Mouse (Mus musculus): ENCODE data around the gene Mamdc4.

The Mamdc4 gene

GRCm38 (mm10) chr2:25574579-25575431 is at the start of gene Mamdc4, which contains the start of gene Phpt1:
Gene Mamdc4 (minus strand): TSS chr2:25574845.
Gene Phpt1 (minus strand): TSS chr2:25575224.
- in situ Hi-C loops (cut with MboI; ENCODE audit: low sequenced_read_pairs): no loop called here

DNA sequence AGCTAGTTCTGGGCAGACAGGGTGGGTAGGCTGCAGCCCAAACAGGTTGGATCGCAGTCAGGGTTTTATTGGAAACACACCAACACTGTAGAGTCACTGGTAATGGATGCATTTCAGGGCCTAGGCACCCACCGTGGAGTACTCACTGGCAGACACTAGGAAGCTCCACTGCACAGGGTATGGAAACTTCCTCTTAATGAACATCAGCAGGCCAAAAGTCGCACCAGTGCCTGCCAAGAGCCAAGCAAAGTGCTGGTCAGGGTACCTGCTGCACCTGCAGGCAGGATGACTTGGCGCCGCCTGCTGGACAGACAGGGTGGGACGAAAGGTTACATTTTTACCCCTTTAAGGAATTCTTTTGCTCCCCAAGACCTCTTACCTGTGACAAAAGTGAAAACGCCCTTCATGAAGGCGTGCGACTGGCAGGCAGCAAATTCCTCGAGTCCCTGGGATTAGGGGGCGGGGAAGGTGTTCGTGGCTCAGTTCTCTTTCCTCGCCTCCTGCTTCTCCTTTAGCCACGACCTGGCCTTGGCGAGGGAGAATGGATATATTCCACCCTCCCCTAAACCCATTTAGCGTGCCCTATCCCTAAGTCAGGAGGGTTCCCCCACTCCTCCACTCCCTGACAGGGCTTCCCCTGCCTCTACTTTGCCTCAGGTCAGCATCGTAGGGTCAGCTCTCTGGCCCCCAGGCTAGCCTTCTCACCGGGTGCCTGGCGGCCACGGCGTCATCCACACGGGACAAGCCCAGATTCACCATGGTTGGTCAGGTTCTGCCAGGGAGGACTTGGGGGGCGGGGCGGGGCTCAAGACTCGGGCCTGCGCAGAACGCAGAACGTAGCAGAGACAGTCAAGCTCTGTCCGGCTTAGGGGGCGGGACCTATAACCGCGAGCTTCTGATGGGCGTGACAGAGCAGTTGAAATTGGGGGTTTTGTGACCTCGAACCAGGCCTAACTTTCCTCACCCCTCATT is 46.9 kb upstream of the Mamdc4 start, which contains the start of gene Tmem141:
TSS of gene Tmem141 (minus strand) at position 777 of the 972 bp plus-strand sequence.
- in situ Hi-C loops (cut with MboI; ENCODE audit: low sequenced_read_pairs): no loop called here

- in situ Hi-C loops (cut with MboI; ENCODE audit: low sequenced_read_pairs): no loop called here
Measured at GRCm38 (mm10) chr2:25620852-25621228, 46.2 kb upstream of the Mamdc4 start.

DNA sequence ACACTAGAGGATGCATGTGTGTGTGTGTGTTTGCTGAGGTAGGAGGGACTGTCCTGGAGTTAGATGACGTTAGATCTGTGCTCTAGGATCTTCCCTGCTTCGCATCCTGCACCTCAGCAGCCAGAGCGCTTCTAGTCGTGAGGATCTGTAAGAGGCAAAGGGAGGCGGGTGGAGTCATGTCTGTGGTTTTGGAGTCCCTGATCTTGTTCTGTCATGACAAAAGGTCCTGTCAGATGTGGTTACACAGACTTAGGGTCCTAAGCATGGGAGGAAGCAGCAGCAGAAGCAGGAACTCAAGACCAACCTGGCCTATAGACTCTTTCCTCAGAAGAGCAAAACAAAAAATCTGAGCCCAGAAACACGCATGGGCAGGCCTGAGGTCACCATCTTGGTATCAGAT is 45.7 kb upstream of the Mamdc4 start:
- in situ Hi-C loops (cut with MboI; ENCODE audit: low sequenced_read_pairs): no loop called here

GRCm38 (mm10) chr2:25617578-25617977 is 42.9 kb upstream of the Mamdc4 start, which contains the start of gene Ccdc183:
Gene Ccdc183 (minus strand): TSS chr2:25617678.
- in situ Hi-C loops (cut with MboI; ENCODE audit: low sequenced_read_pairs): no loop called here

DNA sequence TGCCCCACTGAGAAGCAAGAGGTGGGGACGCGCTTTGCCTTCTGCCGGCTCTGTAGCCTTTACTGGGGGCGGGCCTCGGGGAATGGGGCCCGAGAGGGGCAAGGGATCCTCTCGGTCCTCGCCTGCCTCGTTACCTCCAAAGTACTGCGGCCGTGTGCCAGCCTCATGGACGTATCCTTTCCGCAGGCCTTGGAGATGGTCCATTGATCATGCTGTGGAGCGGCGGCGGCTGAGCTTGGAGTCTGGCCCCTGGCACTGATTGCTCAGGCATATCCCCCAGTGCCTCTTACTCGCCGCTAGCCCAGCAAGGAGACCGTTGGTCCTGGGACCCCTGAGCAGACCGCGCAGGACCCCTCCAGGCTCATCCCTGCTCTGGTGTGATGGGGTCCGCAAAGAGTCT is 41.8 kb upstream of the Mamdc4 start:
- in situ Hi-C loops (cut with MboI; ENCODE audit: low sequenced_read_pairs): no loop called here

DNA sequence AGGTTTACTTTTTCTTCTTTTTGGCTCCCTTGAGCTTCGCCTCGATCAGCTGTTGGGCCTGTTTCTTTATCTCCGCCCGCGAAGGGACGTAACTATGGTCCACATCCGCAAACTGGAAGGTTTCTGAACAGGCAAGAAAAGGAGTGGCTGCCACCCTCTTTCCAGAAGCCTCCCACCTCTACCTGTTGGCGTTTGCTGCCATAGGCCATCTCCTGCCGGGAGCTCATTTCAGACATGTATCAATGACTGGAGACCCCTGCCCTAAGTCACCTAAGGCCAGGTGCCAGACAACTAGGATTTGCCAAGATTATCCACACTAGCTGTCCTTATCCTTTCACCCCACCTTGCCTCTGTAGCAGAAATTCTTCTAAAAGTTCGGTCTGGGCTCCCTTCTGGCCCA is 34.0 kb upstream of the Mamdc4 start:
- in situ Hi-C loops (cut with MboI; ENCODE audit: low sequenced_read_pairs): no loop called here

DNA sequence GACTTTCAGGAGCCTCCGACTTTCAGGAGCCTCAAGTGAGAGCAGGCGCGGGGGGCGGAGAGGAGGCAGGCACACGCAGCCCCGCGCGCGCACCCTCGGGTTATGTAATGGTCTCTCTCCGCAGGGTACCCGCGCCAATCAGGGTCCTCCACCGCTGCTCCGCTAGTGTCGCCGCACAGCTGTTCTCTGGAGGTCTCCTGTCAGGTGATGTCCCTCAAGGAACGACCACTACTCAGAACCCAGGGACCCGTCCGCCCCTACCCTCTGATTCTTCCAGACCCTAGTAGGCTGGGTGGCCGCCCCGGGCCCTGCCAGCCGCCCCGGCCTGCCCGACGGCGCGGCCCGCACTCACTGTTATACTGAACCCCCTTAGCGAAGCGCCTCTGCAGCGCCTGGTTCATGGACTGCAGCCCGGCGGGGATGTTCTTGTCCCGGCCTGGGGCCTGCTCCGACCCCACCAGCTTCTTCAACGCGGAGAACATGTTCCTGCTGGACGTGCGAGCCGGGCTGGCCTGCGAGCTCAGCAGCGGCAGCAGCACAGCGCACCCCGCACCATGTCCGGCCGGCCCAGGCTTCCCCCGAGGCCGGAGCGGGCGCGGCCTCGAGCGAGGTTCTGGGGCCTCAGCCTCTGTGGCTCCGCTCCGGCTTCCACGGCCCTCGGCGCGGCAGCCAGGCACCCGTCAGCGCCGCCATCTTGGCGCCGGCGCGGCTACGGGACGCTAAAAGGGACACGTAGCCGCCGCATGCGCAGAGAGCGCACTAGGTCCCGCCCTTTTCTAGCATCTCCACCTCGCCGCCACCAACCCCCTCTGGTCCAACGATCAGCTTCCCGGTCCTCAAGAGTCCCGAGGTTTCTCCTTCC is 33.3 kb upstream of the Mamdc4 start, which contains the start of gene Rabl6:
TSS of gene Rabl6 (minus strand) at position 761 of the 862 bp plus-strand sequence.
- in situ Hi-C loops (cut with MboI; ENCODE audit: low sequenced_read_pairs): no loop called here

DNA sequence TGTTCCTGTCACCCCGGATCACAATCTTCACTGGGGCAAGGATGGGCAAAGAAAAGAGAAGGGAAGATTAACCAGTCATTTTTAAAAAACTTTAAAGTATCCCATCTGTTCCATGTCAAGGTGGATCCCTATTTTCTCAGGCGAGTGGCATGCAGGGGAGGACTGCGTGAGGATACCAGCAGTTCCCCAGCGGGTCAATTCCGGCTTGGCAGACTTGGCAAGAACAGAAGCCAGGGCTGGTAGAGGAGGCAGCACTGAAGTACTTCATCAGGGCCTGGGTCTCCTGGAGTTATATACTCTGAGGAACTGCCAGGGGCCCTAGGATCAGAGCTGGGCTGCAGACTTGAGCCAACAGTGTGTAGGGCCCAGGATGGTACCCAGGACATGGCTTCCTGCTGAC is 27.9 kb upstream of the Mamdc4 start:
- in situ Hi-C loops (cut with MboI; ENCODE audit: low sequenced_read_pairs): no loop called here

DNA sequence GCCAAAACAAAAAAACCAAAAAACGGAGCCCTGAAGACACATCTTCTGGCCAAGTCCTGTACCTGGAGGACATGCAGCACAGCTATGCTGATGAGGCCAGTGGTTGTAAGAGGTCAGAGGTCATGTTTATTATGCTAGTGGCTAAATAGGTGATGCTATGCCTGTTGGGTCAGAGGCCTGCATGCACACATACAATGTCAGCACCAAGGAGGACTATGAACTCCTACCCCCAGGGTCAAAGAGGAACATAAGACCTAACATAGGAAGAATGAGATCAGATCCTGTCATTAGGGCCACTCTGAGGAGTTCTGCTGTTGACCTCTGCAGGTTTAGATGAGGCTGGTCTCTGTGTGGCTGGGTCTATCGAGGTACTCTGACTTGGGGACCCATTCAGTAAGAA is 25.4 kb upstream of the Mamdc4 start:
- in situ Hi-C loops (cut with MboI; ENCODE audit: low sequenced_read_pairs): no loop called here

GRCm38 (mm10) chr2:25598749-25599148 is 24.1 kb upstream of the Mamdc4 start:
- in situ Hi-C loops (cut with MboI; ENCODE audit: low sequenced_read_pairs): no loop called here

- in situ Hi-C loops (cut with MboI; ENCODE audit: low sequenced_read_pairs): no loop called here
Measured at GRCm38 (mm10) chr2:25596765-25597510, 22.3 kb upstream of the Mamdc4 start.

- in situ Hi-C loops (cut with MboI; ENCODE audit: low sequenced_read_pairs): no loop called here
Measured at GRCm38 (mm10) chr2:25591863-25592262, 17.2 kb upstream of the Mamdc4 start.

GRCm38 (mm10) chr2:25588227-25588907 is 13.7 kb upstream of the Mamdc4 start:
- in situ Hi-C loops (cut with MboI; ENCODE audit: low sequenced_read_pairs): no loop called here

DNA sequence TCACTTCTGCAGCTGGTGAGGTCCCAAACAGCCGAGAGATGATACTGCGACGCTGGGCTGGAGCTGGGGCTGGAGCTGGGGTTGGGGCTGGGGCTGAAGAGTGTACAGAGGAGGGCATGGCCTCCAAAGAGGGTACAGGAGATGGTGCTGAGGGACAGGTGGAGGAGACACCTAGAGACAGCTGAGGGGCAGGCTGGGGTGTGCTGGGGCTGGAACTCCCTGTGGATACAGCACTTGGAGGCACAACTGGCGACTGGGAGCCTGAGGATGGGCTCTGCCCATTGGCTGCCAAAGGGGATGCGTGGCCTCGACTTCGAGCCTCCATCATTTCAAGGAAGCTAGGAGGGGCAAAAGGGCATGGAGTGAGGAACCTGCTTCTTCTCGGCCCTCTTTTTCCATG is 12.6 kb upstream of the Mamdc4 start:
- in situ Hi-C loops (cut with MboI; ENCODE audit: low sequenced_read_pairs): no loop called here

DNA sequence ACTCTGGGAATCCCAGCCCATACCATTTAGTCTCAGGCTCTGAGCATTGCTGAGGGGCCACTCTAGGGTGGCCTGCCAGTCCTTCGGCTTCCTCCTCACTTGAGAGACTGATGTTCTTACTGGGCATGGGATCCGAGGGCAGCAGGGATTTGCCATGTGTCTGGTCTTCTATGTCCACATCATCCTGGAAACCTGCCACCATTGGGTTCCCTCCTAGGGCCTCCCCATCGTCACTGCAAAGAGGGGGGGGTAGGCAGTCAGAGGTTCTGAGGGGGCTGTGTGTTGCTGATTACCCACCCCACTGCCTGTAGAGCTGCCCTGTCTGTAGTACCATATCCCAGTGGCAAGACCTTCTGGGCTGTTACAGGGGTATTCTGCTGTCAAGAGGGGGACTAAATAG is 11.0 kb upstream of the Mamdc4 start:
- in situ Hi-C loops (cut with MboI; ENCODE audit: low sequenced_read_pairs): no loop called here

- in situ Hi-C loops (cut with MboI; ENCODE audit: low sequenced_read_pairs): no loop called here
Measured at GRCm38 (mm10) chr2:25584856-25585255, 10.2 kb upstream of the Mamdc4 start.

GRCm38 (mm10) chr2:25584152-25584551 is 9.5 kb upstream of the Mamdc4 start:
- in situ Hi-C loops (cut with MboI; ENCODE audit: low sequenced_read_pairs): no loop called here

DNA sequence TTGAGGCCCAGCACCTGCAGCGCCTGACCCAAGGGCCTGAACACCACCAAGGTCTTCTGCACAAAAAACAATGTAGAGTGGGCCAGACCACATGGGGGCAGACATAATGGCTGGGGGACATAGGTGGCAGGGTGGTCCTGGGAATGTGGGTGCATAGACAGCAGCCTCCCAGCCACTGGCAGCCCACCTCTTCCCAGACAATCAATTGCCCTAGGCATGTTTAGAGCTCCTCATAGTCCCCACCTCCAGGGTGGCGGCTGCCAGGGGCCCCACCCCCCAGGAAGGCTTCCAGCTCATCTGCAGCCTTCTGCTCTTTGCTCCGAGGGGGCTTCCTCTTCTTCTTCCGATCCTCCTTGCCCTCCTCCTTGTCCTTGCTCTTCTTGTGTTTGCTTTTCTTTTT is 8.9 kb upstream of the Mamdc4 start:
- in situ Hi-C loops (cut with MboI; ENCODE audit: low sequenced_read_pairs): no loop called here

Data from CH12F3 (cell line).